8 mouse cellular contexts compared by ENCODE assay signal in genomic region chr19:16168192-16168591, GRCm38 (mm10). TPM values are rescaled to one million over a fixed set of nuclear protein-coding genes. Genes with fewer than 3 reads are reported as not detected.
DNase-seq lines count a peak whose midpoint lies in the region; ATAC-seq and TF ChIP-seq lines count a peak whose summit lies in the region.

No protein-coding gene starts in this region.

- ATAC-seq in neural tube, embryonic 15.5 days (ENCODE audit: low FRiP score) = 0 out of 2 replicates have a peak, but pooled peaks have one; percentile 29

- TF ChIP-seq POLR2A in lung, adult 2 months (IDR thresholded peaks at IDR 0.05; ENCODE audit: borderline replicate concordance, extremely low read depth, low read depth, low read length) = 0 out of 2 replicates have a peak, but pooled peaks have one; percentile 8

- peak; percentile 6 to 19 for DNase-seq in spleen, postnatal 36 days (ENCODE audit: low spot score in 2 of 2)
- DNase-seq in spleen, adult 12 weeks (ENCODE audit: low spot score) = no peak
- peak; percentile 66 to 79 for DNase-seq in heart, adult 18-20 months
- peak; percentile 46 for DNase-seq in kidney, adult 11 months
- DNase-seq in lung, adult 2 months = peak; percentile 34
- no peak for DNase-seq in cerebellum, adult 8-10 months
- no peak for DNase-seq in B cell, adult 2 months

- H3K27me3 ChIP-seq in neural tube, embryonic 15.5 days (replicated peaks) = no peaks in the 10 kb centered on the region

- no peak overlapping the region for H3K4me3 ChIP-seq in lung, adult 2 months (replicated peaks; ENCODE audit: extremely low read depth, low read depth, low read length)
- H3K4me3 ChIP-seq in neural tube, embryonic 15.5 days (replicated peaks) = no peak overlapping the region

- no peak overlapping the region; the same call in 1 of the 2 replicates for H3K9ac ChIP-seq in neural tube, embryonic 15.5 days (replicated peaks)

- H3K9me3 ChIP-seq in neural tube, embryonic 15.5 days (replicated peaks) = no peaks in the 10 kb centered on the region

- WGBS in lung, adult 2 months = 29% methylated on average over 4 of the region's 4 CpGs
- WGBS in neural tube, embryonic 15.5 days = 14% methylated on average over 4 of the region's 4 CpGs

- no peaks in the 10 kb centered on the region for H3K36me3 ChIP-seq in neural tube, embryonic 15.5 days

- H3K4me1 ChIP-seq in lung, adult 2 months (ENCODE audit: control insufficient read depth, insufficient read depth, low read length) = peaks cover 39% of the 10 kb centered on the region
- H3K4me1 ChIP-seq in neural tube, embryonic 15.5 days = peaks cover 35% of the 10 kb centered on the region

- no peak for TF ChIP-seq CTCF in lung, adult 2 months (IDR thresholded peaks at IDR 0.05; ENCODE audit: insufficient read depth, low read length)

- H3K27ac ChIP-seq in neural tube, embryonic 15.5 days (replicated peaks) = peak overlapping the region; percentile 62

- peak overlapping the region; percentile 11; the same call in 1 of the 2 replicates for H3K4me2 ChIP-seq in neural tube, embryonic 15.5 days

RNA-seq across cellular contexts. Expression of gene Gnaq, which starts 35.6 kb away (rescaled TPM):
- total RNA-seq in heart, adult 18-20 months (2021) = 10 to 100 TPM; 22.3 to 23.9 TPM
- 23.0 and 34.0 TPM in 2 replicates for polyA plus RNA-seq in lung, adult 2 months (2012; rRNA removed)
- polyA plus RNA-seq in neural tube, embryonic 15.5 days (2015; fragmentation: Nextera tagmentation; extraction: Ambion mirVana) = 98.0 and 110 TPM in 2 replicates

Comparison
In these comparisons a context has a peak if more than half of its experiments do, and no peak if none do; other contexts are left out.
1. DNase-seq: peak in spleen, postnatal 36 days (2 of 2), heart, adult 18-20 months (2 of 2), kidney, adult 11 months (single experiment) and lung, adult 2 months (single experiment); none in spleen, adult 12 weeks (single experiment), cerebellum, adult 8-10 months (single experiment) and B cell, adult 2 months (0 of 2).